Mouse (Mus musculus): ENCODE data around the gene Repin1. TPM values are rescaled to one million over a fixed set of nuclear protein-coding genes. Genes with fewer than 3 reads are reported as not detected.

Gene Repin1
- total and polyA plus RNA-seq, 3 experiments: not detected

DNA sequence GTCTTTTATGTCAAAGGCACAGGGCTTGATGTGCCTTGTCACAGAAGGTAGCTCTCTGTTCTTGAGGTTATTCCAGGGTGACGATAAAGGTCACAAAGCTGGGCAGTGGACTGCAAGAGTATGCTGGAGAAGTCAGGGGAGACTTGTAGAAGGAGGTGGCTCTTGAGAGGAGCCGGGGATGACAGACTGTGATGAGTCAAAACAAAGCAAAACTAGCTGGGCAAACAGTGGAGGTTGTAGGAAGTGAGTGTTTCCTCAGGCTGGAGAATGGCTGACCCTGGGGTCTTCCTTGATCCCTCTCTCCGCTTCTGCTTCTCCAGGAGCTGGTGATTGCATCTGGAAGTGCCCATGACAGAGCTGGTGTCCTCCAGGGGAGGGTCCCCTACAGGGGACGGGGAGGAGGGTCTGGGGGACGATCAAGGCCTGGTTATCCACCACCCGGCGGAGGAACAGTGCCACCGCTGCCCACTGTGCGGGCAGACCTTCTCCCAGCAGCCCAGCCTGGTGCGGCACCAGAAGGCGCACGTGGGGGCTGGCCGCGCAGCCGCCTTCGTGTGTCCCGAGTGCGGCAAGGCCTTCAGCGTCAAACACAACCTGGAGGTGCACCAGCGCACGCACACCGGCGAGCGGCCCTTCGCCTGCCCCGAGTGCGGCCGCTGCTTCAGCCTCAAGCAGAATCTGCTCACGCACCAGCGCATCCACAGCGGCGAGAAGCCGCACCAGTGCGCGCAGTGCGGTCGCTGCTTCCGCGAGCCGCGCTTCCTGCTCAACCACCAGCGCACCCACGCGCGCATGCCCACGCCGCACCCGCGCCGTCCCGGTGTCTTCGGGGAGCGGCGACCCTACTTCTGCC lies 35.4 kb downstream of the Repin1 start:
- Histone ChIP-seq H3K27me3 (ENCODE audit: control insufficient read depth in 1 of 2, insufficient read depth in 2 of 2, low read length in 2 of 2) (no peaks in the 10 kb centered on the region), H3K4me3 (ENCODE audit: control insufficient read depth in 1 of 2, insufficient read depth in 1 of 2, low read depth in 2 of 2, low read length in 2 of 2) (no peak overlapping the region)

DNA sequence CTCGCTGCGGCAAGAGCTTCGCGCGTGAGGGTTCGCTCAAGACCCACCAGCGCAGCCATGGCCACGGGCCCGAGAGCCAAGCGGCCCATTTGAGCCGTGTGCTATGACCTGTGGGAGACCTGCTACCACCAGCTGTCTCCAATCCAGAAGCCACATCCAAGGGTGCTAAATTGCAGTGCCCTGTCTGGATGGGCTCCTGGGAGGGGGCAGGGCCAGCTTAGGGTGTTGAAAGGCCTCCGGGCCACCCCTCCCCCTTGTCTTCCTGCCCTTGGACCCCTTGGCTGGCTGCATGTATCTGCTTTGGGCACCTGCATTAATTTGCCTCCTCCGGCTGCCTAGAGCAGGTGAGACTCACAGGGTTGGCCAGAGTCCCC lies 36.0 kb downstream of the Repin1 start:
- Histone ChIP-seq H3K79me2 (ENCODE audit: control insufficient read depth, insufficient read depth, low read length, poor library complexity) (no peaks in the 10 kb centered on the region), H3K27me3 (ENCODE audit: control insufficient read depth in 1 of 2, insufficient read depth in 2 of 2, low read length in 2 of 2) (no peaks in the 10 kb centered on the region), H3K27ac (ENCODE audit: control insufficient read depth, low read depth, low read length) (no peak overlapping the region), H3K4me3 (ENCODE audit: control insufficient read depth in 1 of 2, insufficient read depth in 1 of 2, low read depth in 2 of 2, low read length in 2 of 2) (no peak overlapping the region), H3K36me3 (ENCODE audit: control insufficient read depth in 1 of 2, insufficient read depth in 2 of 2, low read length in 2 of 2) (no peaks in the 10 kb centered on the region), H3K4me1 (ENCODE audit: control insufficient read depth in 1 of 2, insufficient read depth in 2 of 2, low read length in 2 of 2) (no peaks in the 10 kb centered on the region), H3K9ac (ENCODE audit: control insufficient read depth, low read depth, low read length, poor library complexity, severe bottlenecking) (no peak overlapping the region), H3K9me3 (replicated peaks; ENCODE audit: insufficient read depth, low read length) (no peaks in the 10 kb centered on the region)
- no peak for TF ChIP-seq TAL1 (IDR thresholded peaks at IDR 0.05; ENCODE audit: low read length)
- TF ChIP-seq ZNF384 (IDR thresholded peaks at IDR 0.05; ENCODE audit: low read depth, low read length): no peak
- TF ChIP-seq RCOR1 (IDR thresholded peaks at IDR 0.05; ENCODE audit: low read depth, low read length): no peak
- TF ChIP-seq TCF12 (IDR thresholded peaks at IDR 0.05; ENCODE audit: low read depth, low read length): no peak
- TF ChIP-seq ETS1 (IDR thresholded peaks at IDR 0.05; ENCODE audit: low read depth, low read length): no peak
- no peak for TF ChIP-seq MAZ (IDR thresholded peaks at IDR 0.05; ENCODE audit: low read depth, low read length)
- no peak for DNase-seq (ENCODE audit: low read depth, low spot score)

More for the DNA sequence above, 35.4 kb downstream of the Repin1 start:
- H3K27ac ChIP-seq (ENCODE audit: control insufficient read depth, low read depth, low read length): no peak overlapping the region
- H3K9me3 ChIP-seq (replicated peaks; ENCODE audit: insufficient read depth, low read length): no peaks in the 10 kb centered on the region
- no peak overlapping the region for H3K9ac ChIP-seq (ENCODE audit: control insufficient read depth, low read depth, low read length, poor library complexity, severe bottlenecking)
- no peak for DNase-seq (ENCODE audit: low read depth, low spot score)
- TF ChIP-seq ELF1 (IDR thresholded peaks at IDR 0.05; ENCODE audit: low read depth, low read length): no peak
- TF ChIP-seq POLR2AphosphoS2 (IDR thresholded peaks at IDR 0.05; ENCODE audit: low read length): no peak
- TF ChIP-seq MYB (IDR thresholded peaks at IDR 0.05; ENCODE audit: low read depth, low read length): no peak
- TF ChIP-seq POLR2A (IDR thresholded peaks at IDR 0.05; ENCODE audit: control insufficient read depth in 1 of 2, insufficient read depth in 1 of 2, low read depth in 1 of 2, low read length in 2 of 2, poor library complexity in 1 of 2): no peak
- TF ChIP-seq MAZ (IDR thresholded peaks at IDR 0.05; ENCODE audit: low read depth, low read length): no peak
- no peak for TF ChIP-seq MXI1 (IDR thresholded peaks at IDR 0.05; ENCODE audit: low read depth, low read length)
- TF ChIP-seq MAX (IDR thresholded peaks at IDR 0.05; ENCODE audit: low read length): no peak
- no peak for TF ChIP-seq ZMIZ1 (IDR thresholded peaks at IDR 0.05; ENCODE audit: low read depth, low read length)
- TF ChIP-seq MYC (IDR thresholded peaks at IDR 0.05; ENCODE audit: low read depth, low read length): no peak
- TF ChIP-seq CHD1 (IDR thresholded peaks at IDR 0.05; ENCODE audit: low read depth, low read length): no peak
- TF ChIP-seq MAFK (IDR thresholded peaks at IDR 0.05; ENCODE audit: borderline replicate concordance, low read depth, low read length): no peak
- no peak for TF ChIP-seq GATA1 (IDR thresholded peaks at IDR 0.05; ENCODE audit: low read depth, low read length)
- no peak for TF ChIP-seq SMC3 (IDR thresholded peaks at IDR 0.05; ENCODE audit: low read depth, low read length)
- TF ChIP-seq MEF2A (IDR thresholded peaks at IDR 0.05; ENCODE audit: extremely low read depth, insufficient replicate concordance, low read depth, low read length, poor library complexity, severe bottlenecking): no peak
- H3K79me2 ChIP-seq (ENCODE audit: control insufficient read depth, insufficient read depth, low read length, poor library complexity): no peaks in the 10 kb centered on the region
- no peaks in the 10 kb centered on the region for H3K4me1 ChIP-seq (ENCODE audit: control insufficient read depth in 1 of 2, insufficient read depth in 2 of 2, low read length in 2 of 2)
- no peaks in the 10 kb centered on the region for H3K36me3 ChIP-seq (ENCODE audit: control insufficient read depth in 1 of 2, insufficient read depth in 2 of 2, low read length in 2 of 2)
